Mouse (Mus musculus): Measurements from ENCODE around the gene Slc46a1. TPM values are rescaled to one million over a fixed set of nuclear protein-coding genes. Genes with fewer than 3 reads are reported as not detected.

Slc46a1 gene
- total and polyA plus RNA-seq, 3 experiments, result 4.4 to 6.1 (median 6.0) TPM

DNA sequence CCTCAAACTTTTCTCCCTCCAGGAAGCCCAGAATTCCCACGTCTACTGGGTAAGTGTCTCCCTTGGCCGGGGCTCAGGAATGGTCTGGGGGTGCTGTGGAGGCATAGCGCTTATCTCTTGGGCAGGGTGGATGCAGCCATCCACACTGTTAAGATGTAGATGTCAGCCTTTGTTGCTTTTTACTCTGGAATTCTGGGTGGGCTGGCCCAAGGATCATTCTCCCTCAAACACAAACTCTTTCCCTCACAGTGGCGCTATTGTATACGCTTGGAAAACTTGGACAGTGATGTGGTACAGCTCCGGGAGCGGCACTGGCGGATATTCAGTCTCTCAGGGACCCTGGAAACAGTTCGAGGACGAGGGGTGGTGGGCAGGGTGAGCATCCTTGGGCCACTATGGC lies 53.4 kb downstream of the Slc46a1 start:
- TF ChIP-seq JUN (IDR thresholded peaks at IDR 0.05; ENCODE audit: insufficient read depth, low read depth, low read length) (no peak), JUND (conservative IDR thresholded peaks at IDR 0.05; ENCODE audit: low read depth, low read length) (no peak), MYC (IDR thresholded peaks at IDR 0.05; ENCODE audit: low read depth, low read length) (no peak)
- dilution Hi-C loops (cut with MboI; ENCODE audit: extremely low pct_ligation_motif_present, extremely low pct_unique_long_range_greater_than_20kb, low sequenced_read_pairs), result no loop called here
- Histone ChIP-seq H3K4me2 (ENCODE audit: insufficient read depth, low read depth, poor library complexity, severe bottlenecking) (no peak overlapping the region), H3K27ac (ENCODE audit: insufficient read depth, low read depth) (no peak overlapping the region), H3K4me1 (ENCODE audit: control insufficient read depth in 1 of 2, insufficient read depth in 2 of 2) (peaks cover 0 to 12% of the 10 kb centered on the region in 2 experiments; a peak in 1 of 4 replicates), H3K36me3 (replicated peaks in 1 of 2; ENCODE audit: control insufficient read depth in 1 of 2, insufficient read depth in 1 of 2, low read length in 1 of 2) (peaks cover 79 to 94% of the 10 kb centered on the region in 2 experiments), H3K9ac (ENCODE audit: insufficient read depth, low read depth) (no peak overlapping the region), H3K9me3 (replicated peaks; ENCODE audit: low read length) (no peaks in the 10 kb centered on the region), H3K4me3 (replicated peaks in 1 of 3; ENCODE audit: low read depth in 2 of 3, low read length in 2 of 3, poor library complexity in 1 of 3) (no peak overlapping the region), H3K79me2 (replicated peaks; ENCODE audit: control insufficient read depth, extremely low read depth, insufficient read depth, poor library complexity, severe bottlenecking) (0 out of 2 replicates have a peak, but pooled peaks cover under 1% of the 10 kb centered on the region), H3K27me3 (replicated peaks) (no peaks in the 10 kb centered on the region)
- DNase-seq (ENCODE audit: extremely low read depth), result no peak
- in situ Hi-C loops (cut with MboI; ENCODE audit: low pct_ligation_motif_present, low pct_unique_long_range_greater_than_20kb, low sequenced_read_pairs), result no loop called here

Other genes starting within 250 kb of the Slc46a1 start
- gene Sdf2, start 220.0 kb upstream of the Slc46a1 start, total RNA-seq (2012; rRNA removed), result 95.4 and 119 TPM in 2 replicates
- gene Sdf2, start 220.0 kb upstream of the Slc46a1 start, total RNA-seq (2014; rRNA removed), result 89.1 and 93.0 TPM in 2 replicates
- gene Sdf2, start 220.0 kb upstream of the Slc46a1 start, polyA plus RNA-seq (2012; ENCODE audit: insufficient read length, low read depth), result 61.4 and 62.8 TPM in 2 replicates
- gene Supt6, start 219.7 kb upstream of the Slc46a1 start, total RNA-seq (2012; rRNA removed), result 65.5 and 71.0 TPM in 2 replicates
- gene Supt6, start 219.7 kb upstream of the Slc46a1 start, total RNA-seq (2014; rRNA removed), result 29.7 and 30.4 TPM in 2 replicates
- 99.9 and 104 TPM in 2 replicates for gene Supt6, start 219.7 kb upstream of the Slc46a1 start, polyA plus RNA-seq (2012; ENCODE audit: insufficient read length, low read depth)
- gene 2610507B11Rik, start 203.9 kb upstream of the Slc46a1 start, total RNA-seq (2012; rRNA removed), result 89.3 and 108 TPM in 2 replicates
- gene 2610507B11Rik, start 203.9 kb upstream of the Slc46a1 start, total RNA-seq (2014; rRNA removed), result 55.8 and 58.9 TPM in 2 replicates
- gene 2610507B11Rik, start 203.9 kb upstream of the Slc46a1 start, polyA plus RNA-seq (2012; ENCODE audit: insufficient read length, low read depth), result 96.9 and 97.9 TPM in 2 replicates
- gene BC030499, start 174.9 kb upstream of the Slc46a1 start, total RNA-seq (2012; rRNA removed), result 1.1 and 1.3 TPM in 2 replicates
- gene BC030499, start 174.9 kb upstream of the Slc46a1 start, total RNA-seq (2014; rRNA removed), result 0.70 and 0.81 TPM in 2 replicates
- 1.3 and 1.4 TPM in 2 replicates for gene BC030499, start 174.9 kb upstream of the Slc46a1 start, polyA plus RNA-seq (2012; ENCODE audit: insufficient read length, low read depth)
- 57.0 and 57.2 TPM in 2 replicates for gene Spag5, start 164.2 kb upstream of the Slc46a1 start, total RNA-seq (2012; rRNA removed)
- 47.7 and 50.4 TPM in 2 replicates for gene Spag5, start 164.2 kb upstream of the Slc46a1 start, total RNA-seq (2014; rRNA removed)
- 81.8 and 92.3 TPM in 2 replicates for gene Spag5, start 164.2 kb upstream of the Slc46a1 start, polyA plus RNA-seq (2012; ENCODE audit: insufficient read length, low read depth)
- 23.6 and 90.2 TPM in 2 replicates for gene Aldoc, start 142.7 kb upstream of the Slc46a1 start, total RNA-seq (2012; rRNA removed)
- gene Aldoc, start 142.7 kb upstream of the Slc46a1 start, total RNA-seq (2014; rRNA removed), result 96.5 and 119 TPM in 2 replicates
- gene Aldoc, start 142.7 kb upstream of the Slc46a1 start, polyA plus RNA-seq (2012; ENCODE audit: insufficient read length, low read depth), result 20.4 and 25.0 TPM in 2 replicates
- gene Pigs, start 137.3 kb upstream of the Slc46a1 start, total RNA-seq (2012; rRNA removed), result 51.2 and 53.1 TPM in 2 replicates
- 25.7 and 26.3 TPM in 2 replicates for gene Pigs, start 137.3 kb upstream of the Slc46a1 start, total RNA-seq (2014; rRNA removed)
- gene Pigs, start 137.3 kb upstream of the Slc46a1 start, polyA plus RNA-seq (2012; ENCODE audit: insufficient read length, low read depth), result 51.8 and 65.4 TPM in 2 replicates
- 80.5 and 81.6 TPM in 2 replicates for gene Unc119, start 122.2 kb upstream of the Slc46a1 start, total RNA-seq (2012; rRNA removed)
- 197 and 227 TPM in 2 replicates for gene Unc119, start 122.2 kb upstream of the Slc46a1 start, total RNA-seq (2014; rRNA removed)
- gene Unc119, start 122.2 kb upstream of the Slc46a1 start, polyA plus RNA-seq (2012; ENCODE audit: insufficient read length, low read depth), result 146 and 173 TPM in 2 replicates
- gene Foxn1, start 79.1 kb upstream of the Slc46a1 start, total RNA-seq (2012; rRNA removed), result not detected in 2 replicates
- not detected in 2 replicates for gene Foxn1, start 79.1 kb upstream of the Slc46a1 start, total RNA-seq (2014; rRNA removed)
- gene Foxn1, start 79.1 kb upstream of the Slc46a1 start, polyA plus RNA-seq (2012; ENCODE audit: insufficient read length, low read depth), result not detected in 2 replicates
- gene Slc13a2, start 43.5 kb upstream of the Slc46a1 start, total RNA-seq (2012; rRNA removed), result not detected in 2 replicates
- not detected in 2 replicates for gene Slc13a2, start 43.5 kb upstream of the Slc46a1 start, total RNA-seq (2014; rRNA removed)
- gene Slc13a2, start 43.5 kb upstream of the Slc46a1 start, polyA plus RNA-seq (2012; ENCODE audit: insufficient read length, low read depth), result not detected in 2 replicates
- gene Sarm1, start 32.1 kb downstream of the Slc46a1 start, total RNA-seq (2012; rRNA removed), result 0.55 and 0.84 TPM in 2 replicates
- 0.31 and 0.50 TPM in 2 replicates for gene Sarm1, start 32.1 kb downstream of the Slc46a1 start, total RNA-seq (2014; rRNA removed)
- gene Sarm1, start 32.1 kb downstream of the Slc46a1 start, polyA plus RNA-seq (2012; ENCODE audit: insufficient read length, low read depth), result 0.94 and 1.1 TPM in 2 replicates
- not detected in 2 replicates for gene Vtn, start 33.4 kb downstream of the Slc46a1 start, total RNA-seq (2012; rRNA removed)
- not detected in 2 replicates for gene Vtn, start 33.4 kb downstream of the Slc46a1 start, total RNA-seq (2014; rRNA removed)
- not detected in 2 replicates for gene Vtn, start 33.4 kb downstream of the Slc46a1 start, polyA plus RNA-seq (2012; ENCODE audit: insufficient read length, low read depth)
- gene Sebox, start 37.8 kb downstream of the Slc46a1 start, total RNA-seq (2012; rRNA removed), result not detected in 2 replicates
- gene Sebox, start 37.8 kb downstream of the Slc46a1 start, total RNA-seq (2014; rRNA removed), result not detected in 2 replicates
- gene Sebox, start 37.8 kb downstream of the Slc46a1 start, polyA plus RNA-seq (2012; ENCODE audit: insufficient read length, low read depth), result not detected in 2 replicates
- gene Tmem199, start 46.5 kb downstream of the Slc46a1 start, total RNA-seq (2012; rRNA removed), result 80.4 and 93.6 TPM in 2 replicates
- 109 and 118 TPM in 2 replicates for gene Tmem199, start 46.5 kb downstream of the Slc46a1 start, total RNA-seq (2014; rRNA removed)
- gene Tmem199, start 46.5 kb downstream of the Slc46a1 start, polyA plus RNA-seq (2012; ENCODE audit: insufficient read length, low read depth), result 67.3 and 75.5 TPM in 2 replicates
- gene Poldip2, start 46.5 kb downstream of the Slc46a1 start, total RNA-seq (2012; rRNA removed), result 103 and 119 TPM in 2 replicates
- gene Poldip2, start 46.5 kb downstream of the Slc46a1 start, total RNA-seq (2014; rRNA removed), result 93.5 and 102 TPM in 2 replicates
- 144 and 151 TPM in 2 replicates for gene Poldip2, start 46.5 kb downstream of the Slc46a1 start, polyA plus RNA-seq (2012; ENCODE audit: insufficient read length, low read depth)
- 24.6 and 26.7 TPM in 2 replicates for gene Tnfaip1, start 70.6 kb downstream of the Slc46a1 start, total RNA-seq (2012; rRNA removed)
- gene Tnfaip1, start 70.6 kb downstream of the Slc46a1 start, total RNA-seq (2014; rRNA removed), result 19.5 TPM in 2 replicates
- 44.9 and 46.0 TPM in 2 replicates for gene Tnfaip1, start 70.6 kb downstream of the Slc46a1 start, polyA plus RNA-seq (2012; ENCODE audit: insufficient read length, low read depth)
- gene Ift20, start 70.7 kb downstream of the Slc46a1 start, total RNA-seq (2012; rRNA removed), result 124 and 134 TPM in 2 replicates
- gene Ift20, start 70.7 kb downstream of the Slc46a1 start, total RNA-seq (2014; rRNA removed), result 151 and 181 TPM in 2 replicates
- gene Ift20, start 70.7 kb downstream of the Slc46a1 start, polyA plus RNA-seq (2012; ENCODE audit: insufficient read length, low read depth), result 136 and 142 TPM in 2 replicates
- gene Tmem97, start 85.1 kb downstream of the Slc46a1 start, total RNA-seq (2012; rRNA removed), result 213 and 282 TPM in 2 replicates
- gene Tmem97, start 85.1 kb downstream of the Slc46a1 start, total RNA-seq (2014; rRNA removed), result 315 and 347 TPM in 2 replicates
- gene Tmem97, start 85.1 kb downstream of the Slc46a1 start, polyA plus RNA-seq (2012; ENCODE audit: insufficient read length, low read depth), result 243 and 268 TPM in 2 replicates
- gene Nlk, start 231.7 kb downstream of the Slc46a1 start, total RNA-seq (2012; rRNA removed), result 14.8 and 17.1 TPM in 2 replicates
- gene Nlk, start 231.7 kb downstream of the Slc46a1 start, total RNA-seq (2014; rRNA removed), result 22.4 and 22.9 TPM in 2 replicates
- gene Nlk, start 231.7 kb downstream of the Slc46a1 start, polyA plus RNA-seq (2012; ENCODE audit: insufficient read length, low read depth), result 15.6 and 20.4 TPM in 2 replicates

All from CH12.LX (cell line).